Mouse (Mus musculus) left cerebral cortex, adult 2 months (tissue): ENCODE results near the gene Crlf1. TPM values are rescaled to one million over a fixed set of nuclear protein-coding genes. Genes with fewer than 3 reads are reported as not detected.

Experiments used
- DNase-seq, 2 experiments: peaks; one replicate each; pipeline ENCODE4 v3.0.0; 2021 to 2022; ENCODE audit warnings: low spot score in 2 of 2, mixed read lengths in 1 of 2; ENCODE audit errors: extremely low spot score in 1 of 2
- H3K27ac ChIP-seq: fragments of 200-600 bp; 2 replicates; pipeline ENCODE4 v1.8.1; 2022
- H3K4me3 ChIP-seq: fragments of 200-600 bp; 2 replicates; pipeline ENCODE4 v1.8.1; 2022
- CTCF ChIP-seq: fragments of 200-600 bp; IDR thresholded peaks from 2 replicates; pipeline ENCODE4 v1.8.1; 2022; ENCODE audit warnings: antibody characterized with exemption, mild to moderate bottlenecking, moderate library complexity
- intact Hi-C: fragments of 180-260 bp; cut with DNase I; formaldehyde crosslinking; loops from one replicate; pipeline ENCODE4 v1.15.1; 2025
- long read RNA-seq, 2 experiments: library from polyadenylated mRNA; stranded (forward); transcript quantifications; one replicate each; pipeline ENCODE4 v2.0.0; 2021; ENCODE audit warnings: borderline mapping rate in 2 of 2
- total RNA-seq, 2 experiments: library from RNA; stranded (reverse); gene quantifications; 2 replicates each; pipeline ENCODE4 v1.2.3; 2021

The Crlf1 gene
- total RNA-seq: 1 to 10 TPM; 2.6 to 3.0 TPM
- long read RNA-seq, experiment 1, partial matches to known transcripts: 0 of 1 reads
- long read RNA-seq, experiment 1, other reads (novel, unspliced or antisense): 1 of 1 reads
- long read RNA-seq, experiment 2, partial matches to known transcripts: 0 of 3 reads
- long read RNA-seq, experiment 2, other reads (novel, unspliced or antisense): 1 of 3 reads

- Histone ChIP-seq H3K27ac (no peak within 1 kb of the TSS), H3K4me3 (peak within 1 kb of the TSS; percentile 27; the same call in 1 of the 2 replicates)
- TF ChIP-seq CTCF: no peak
- DNase-seq: no peak
- intact Hi-C loops: no loop called here
Observed at GRCm38 (mm10) chr8:70492664-70493640, at the start of gene Crlf1. Gene Crlf1 (plus strand): TSS chr8:70493158.

DNA sequence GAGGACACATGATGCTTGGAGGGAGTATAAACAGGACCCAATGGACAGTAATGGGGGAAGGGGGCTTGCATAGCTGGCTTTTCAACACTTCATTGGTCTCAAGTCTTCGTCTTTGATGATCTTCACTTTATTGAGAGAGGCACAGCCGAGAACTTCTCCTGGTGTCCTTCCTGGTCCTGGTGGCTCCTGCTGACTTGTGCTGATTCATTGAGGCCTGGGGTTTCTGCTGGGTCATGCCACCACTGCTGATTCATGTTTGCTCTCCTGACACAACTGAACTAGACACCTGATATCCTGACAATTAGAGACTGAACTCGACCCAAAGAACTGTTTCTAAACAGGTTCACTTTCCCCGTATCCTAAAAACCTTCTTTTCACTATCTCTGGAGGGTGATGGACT, 49.6 kb upstream of the Crlf1 start:
- no peak for TF ChIP-seq CTCF
- no peak for DNase-seq
- intact Hi-C loops: no loop called here
- Histone ChIP-seq H3K4me3 (no peak overlapping the region), H3K27ac (no peak overlapping the region)

DNA sequence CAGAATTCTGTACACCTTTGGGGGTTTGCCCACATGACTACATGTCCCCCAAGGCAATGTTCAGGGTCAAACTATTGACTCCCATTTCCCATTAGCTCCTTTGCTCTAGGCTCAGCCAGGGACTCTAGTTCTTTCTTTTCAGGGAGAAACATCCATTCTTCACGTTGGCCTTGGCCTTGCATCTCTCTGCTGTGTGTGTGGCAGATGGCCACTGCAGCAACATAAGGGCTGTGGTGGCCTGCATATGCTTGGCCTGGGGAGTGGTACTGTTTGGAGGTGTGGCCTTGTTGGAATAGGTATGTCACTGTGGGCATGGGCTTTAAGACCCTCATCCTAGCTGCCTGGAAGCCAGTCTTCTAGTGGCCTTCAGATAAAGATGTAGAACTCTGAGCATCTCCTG, 47.0 kb upstream of the Crlf1 start:
- Histone ChIP-seq H3K4me3 (no peak overlapping the region), H3K27ac (no peak overlapping the region)
- DNase-seq: no peak
- no peak for TF ChIP-seq CTCF
- intact Hi-C loops: loop anchor here (5.0 kb wide), 1 partner anchor 56 kb away; no protein-coding TSS in a partner anchor

DNA sequence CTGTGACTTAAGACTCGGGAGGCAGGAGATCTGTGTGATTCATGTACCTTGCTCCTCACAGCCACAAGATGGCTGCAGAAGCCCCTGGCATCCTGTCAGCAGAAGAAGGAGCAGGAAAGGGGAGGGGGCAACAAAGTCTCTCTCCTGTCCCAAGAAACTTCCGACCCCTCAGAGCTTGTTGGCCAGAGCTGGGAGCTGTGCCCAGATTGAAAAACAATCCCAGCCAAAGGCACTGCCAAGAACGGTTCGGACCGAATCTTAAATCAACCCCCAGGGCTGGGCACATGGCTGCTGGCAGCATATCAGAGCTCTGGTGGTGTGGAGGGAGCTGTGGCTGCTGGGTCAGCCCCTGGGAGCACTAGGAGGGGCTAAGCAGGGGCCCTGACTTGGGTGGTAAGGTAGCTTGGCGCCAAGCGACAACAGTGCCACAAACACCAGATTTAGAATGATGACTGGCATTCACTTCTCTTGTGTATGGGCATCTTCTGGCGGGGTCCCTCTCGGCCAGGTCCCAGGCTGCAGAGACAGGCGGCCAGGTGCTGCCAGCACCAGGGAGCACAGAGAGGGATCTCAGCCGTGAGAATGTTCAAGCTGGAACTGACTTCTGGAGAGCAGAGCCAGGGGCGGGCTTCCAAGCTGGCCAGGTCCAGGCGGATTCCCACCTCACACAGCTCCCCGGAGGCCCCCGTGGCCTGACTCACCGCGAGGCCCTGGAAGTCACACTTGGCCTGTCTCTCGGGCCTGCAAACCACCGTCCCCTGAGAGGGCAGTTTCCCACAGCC, 45.1 kb upstream of the Crlf1 start:
- TF ChIP-seq CTCF: no peak; the same call in 1 of the 2 replicates
- intact Hi-C loops: loop anchor here (5.0 kb wide), 1 partner anchor 54 kb away; no protein-coding TSS in a partner anchor
- H3K4me3 ChIP-seq: no peak overlapping the region
- no peak overlapping the region for H3K27ac ChIP-seq
- DNase-seq: peak in 1 of 2 experiments; percentile 44

- H3K27ac ChIP-seq: peak overlapping the region; percentile 85
- H3K4me3 ChIP-seq: no peak overlapping the region
- intact Hi-C loops: no loop called here
- no peak for DNase-seq
- no peak for TF ChIP-seq CTCF
Observed at GRCm38 (mm10) chr8:70452196-70452966, 40.6 kb upstream of the Crlf1 start.

- no peak overlapping the region for H3K4me3 ChIP-seq
Observed at GRCm38 (mm10) chr8:70453852-70454251, 39.1 kb upstream of the Crlf1 start.

DNA sequence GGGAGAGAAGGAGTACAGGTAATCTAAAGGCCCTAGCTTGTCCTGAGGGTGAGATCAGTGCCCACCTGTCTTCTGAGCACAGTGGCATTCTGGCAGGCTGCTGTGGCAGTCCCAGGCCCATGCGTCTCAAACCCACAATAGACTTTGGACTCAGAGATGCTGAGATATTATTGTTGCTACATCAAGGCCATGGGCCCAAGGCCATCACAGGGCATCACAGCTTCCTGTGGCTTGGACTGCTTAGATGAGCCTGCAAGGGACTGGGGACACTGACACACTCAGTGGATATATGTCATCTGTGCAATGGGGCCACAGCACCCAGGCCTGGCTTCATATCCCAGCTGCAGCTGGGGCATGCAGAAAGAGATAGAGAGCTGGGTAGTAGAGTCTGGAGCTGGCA, 36.0 kb upstream of the Crlf1 start:
- intact Hi-C loops: no loop called here
- Histone ChIP-seq H3K27ac (no peak overlapping the region), H3K4me3 (no peak overlapping the region)
- TF ChIP-seq CTCF: no peak
- DNase-seq: no peak

More at GRCm38 (mm10) chr8:70453852-70454251, 39.1 kb upstream of the Crlf1 start:
- no peak for TF ChIP-seq CTCF
- peak in 1 of 2 experiments; percentile 53 for DNase-seq
- H3K27ac ChIP-seq: peak overlapping the region; percentile 85
- intact Hi-C loops: no loop called here

DNA sequence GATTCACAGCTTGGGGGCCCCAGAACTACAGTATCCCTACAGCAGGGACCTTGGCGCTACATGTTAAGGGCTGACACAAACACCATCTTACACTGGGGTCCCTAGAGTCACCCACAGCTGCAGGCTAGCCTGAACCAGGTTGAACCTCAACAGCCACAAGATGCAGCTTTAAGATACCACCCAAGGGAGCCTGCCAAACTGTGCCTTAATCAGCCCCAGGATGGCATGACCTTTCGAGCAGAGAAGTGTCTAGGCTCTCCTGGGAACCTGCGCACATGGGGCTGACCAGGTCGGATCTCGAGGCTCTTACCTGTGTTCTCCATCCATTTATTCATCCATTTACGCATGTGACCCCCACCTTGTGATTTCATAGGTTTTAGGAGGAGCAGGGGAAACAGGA, 35.1 kb upstream of the Crlf1 start:
- TF ChIP-seq CTCF: no peak
- no peak overlapping the region for H3K27ac ChIP-seq
- intact Hi-C loops: no loop called here
- no peak overlapping the region for H3K4me3 ChIP-seq
- no peak for DNase-seq

GRCm38 (mm10) chr8:70458462-70458861, 34.5 kb upstream of the Crlf1 start:
- no peak overlapping the region for H3K27ac ChIP-seq
- no peak for TF ChIP-seq CTCF

DNA sequence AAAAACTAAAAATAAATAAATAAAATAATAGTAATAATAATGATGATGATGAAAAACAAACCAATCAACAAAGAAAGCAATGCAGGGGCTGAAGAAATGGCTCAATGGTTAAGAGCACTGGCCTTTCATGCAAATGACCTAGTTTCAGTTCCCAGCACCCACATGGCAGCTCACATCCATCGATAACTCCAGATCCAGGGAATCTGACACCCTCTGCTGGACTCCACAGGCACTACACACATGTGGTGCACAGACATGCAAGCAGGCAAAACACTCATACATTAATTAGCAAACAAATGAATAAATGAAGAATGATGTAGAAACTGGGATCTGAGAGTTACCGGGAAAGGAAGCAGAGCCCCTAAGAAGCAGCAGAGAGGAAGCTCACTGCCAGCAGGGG, 33.3 kb upstream of the Crlf1 start:
- Histone ChIP-seq H3K27ac (no peak overlapping the region), H3K4me3 (no peak overlapping the region)
- TF ChIP-seq CTCF: peak; percentile 12
- intact Hi-C loops: no loop called here
- DNase-seq: no peak

More at GRCm38 (mm10) chr8:70458462-70458861, 34.5 kb upstream of the Crlf1 start:
- intact Hi-C loops: no loop called here
- no peak for DNase-seq
- no peak overlapping the region for H3K4me3 ChIP-seq

- no peak overlapping the region for H3K4me3 ChIP-seq
- intact Hi-C loops: no loop called here
- DNase-seq: no peak
- TF ChIP-seq CTCF: no peak
- peak overlapping the region; percentile 32; the same call in 1 of the 2 replicates for H3K27ac ChIP-seq
Observed at GRCm38 (mm10) chr8:70460199-70460598, 32.8 kb upstream of the Crlf1 start.
